Mouse (Mus musculus): ENCODE measurements around the gene Fst. TPM values are rescaled to one million over a fixed set of nuclear protein-coding genes. Genes with fewer than 3 reads are reported as not detected.

Gene Fst
- 1 to 10 TPM; 4.1 to 4.4 TPM for total RNA-seq (2021)

- DNase-seq (ENCODE audit: extremely low spot score in 1 of 2, low spot score in 1 of 2): no peak
Observed at GRCm38 (mm10) chr13:114458886-114459700, at the start of gene Fst. Gene Fst (minus strand): TSS chr13:114458951.

GRCm38 (mm10) chr13:114493826-114494225 is 35.1 kb upstream of the Fst start:
- DNase-seq (ENCODE audit: extremely low spot score in 1 of 2, low spot score in 1 of 2): no peak

GRCm38 (mm10) chr13:114488178-114488577 is 29.4 kb upstream of the Fst start:
- no peak for DNase-seq (ENCODE audit: extremely low spot score in 1 of 2, low spot score in 1 of 2)

- DNase-seq (ENCODE audit: extremely low spot score in 1 of 2, low spot score in 1 of 2): no peak
Observed at GRCm38 (mm10) chr13:114478329-114478728, 19.6 kb upstream of the Fst start.

- no peak for DNase-seq (ENCODE audit: extremely low spot score in 1 of 2, low spot score in 1 of 2)
Observed at GRCm38 (mm10) chr13:114469945-114470344, 11.2 kb upstream of the Fst start.

- no peak for DNase-seq (ENCODE audit: extremely low spot score in 1 of 2, low spot score in 1 of 2)
Observed at GRCm38 (mm10) chr13:114466269-114466919, 7.6 kb upstream of the Fst start.

GRCm38 (mm10) chr13:114465387-114465786 is 6.6 kb upstream of the Fst start:
- no peak for DNase-seq (ENCODE audit: extremely low spot score in 1 of 2, low spot score in 1 of 2)

GRCm38 (mm10) chr13:114464824-114465223 is 6.1 kb upstream of the Fst start:
- DNase-seq (ENCODE audit: extremely low spot score in 1 of 2, low spot score in 1 of 2): no peak

GRCm38 (mm10) chr13:114462548-114463408 is 4.0 kb upstream of the Fst start:
- no peak for DNase-seq (ENCODE audit: extremely low spot score in 1 of 2, low spot score in 1 of 2)

- DNase-seq (ENCODE audit: extremely low spot score in 1 of 2, low spot score in 1 of 2): no peak
Observed at GRCm38 (mm10) chr13:114460306-114460892, 1.6 kb upstream of the Fst start.

GRCm38 (mm10) chr13:114459701-114460160 is 980 bp upstream of the Fst start:
- no peak for DNase-seq (ENCODE audit: extremely low spot score in 1 of 2, low spot score in 1 of 2)

- no peak for DNase-seq (ENCODE audit: extremely low spot score in 1 of 2, low spot score in 1 of 2)
Observed at GRCm38 (mm10) chr13:114458291-114458885, 363 bp downstream of the Fst start.

- DNase-seq (ENCODE audit: extremely low spot score in 1 of 2, low spot score in 1 of 2): no peak
Observed at GRCm38 (mm10) chr13:114457567-114458120, 1.1 kb downstream of the Fst start.

- no peak for DNase-seq (ENCODE audit: extremely low spot score in 1 of 2, low spot score in 1 of 2)
Observed at GRCm38 (mm10) chr13:114456766-114457566, 1.8 kb downstream of the Fst start.

GRCm38 (mm10) chr13:114456224-114456623 is 2.5 kb downstream of the Fst start:
- DNase-seq (ENCODE audit: extremely low spot score in 1 of 2, low spot score in 1 of 2): no peak

GRCm38 (mm10) chr13:114455788-114456187 is 3.0 kb downstream of the Fst start:
- DNase-seq (ENCODE audit: extremely low spot score in 1 of 2, low spot score in 1 of 2): no peak

- DNase-seq (ENCODE audit: extremely low spot score in 1 of 2, low spot score in 1 of 2): no peak
Observed at GRCm38 (mm10) chr13:114447213-114447612, 11.5 kb downstream of the Fst start.

GRCm38 (mm10) chr13:114432491-114432890 is 26.3 kb downstream of the Fst start:
- no peak for DNase-seq (ENCODE audit: extremely low spot score in 1 of 2, low spot score in 1 of 2)

GRCm38 (mm10) chr13:114425230-114425629 is 33.5 kb downstream of the Fst start:
- DNase-seq (ENCODE audit: extremely low spot score in 1 of 2, low spot score in 1 of 2): no peak

All from layer of hippocampus, postnatal 25 days (tissue).